Mouse (Mus musculus) cerebellum, postnatal 14 days (tissue): Measurements from ENCODE around the gene Adipor2.
"Not testable (repeated sequence)": the region's sequence is repeated elsewhere in the genome, so short reads cannot be mapped to it uniquely, and the experiment has no call there.

ENCODE experiments used
- DNase-seq, 2 experiments: peaks; one replicate each; pipeline ENCODE4 v3.0.0; 2021; ENCODE audit warnings: mixed read lengths in 2 of 2

The Adipor2 gene

GRCm38 (mm10) chr6:119389089-119389488, 28.4 kb downstream of the Adipor2 start:
- no peak for DNase-seq

- DNase-seq = peak; percentile 96 to 97
Measured at GRCm38 (mm10) chr6:119388650-119389012, 28.9 kb downstream of the Adipor2 start.

GRCm38 (mm10) chr6:119387801-119388649, 29.5 kb downstream of the Adipor2 start:
- DNase-seq = peak; percentile 57

GRCm38 (mm10) chr6:119386821-119387220, 30.7 kb downstream of the Adipor2 start:
- DNase-seq = no peak

GRCm38 (mm10) chr6:119386421-119386820, 31.1 kb downstream of the Adipor2 start:
- DNase-seq = no peak

GRCm38 (mm10) chr6:119385668-119386067, 31.8 kb downstream of the Adipor2 start:
- DNase-seq = no peak

GRCm38 (mm10) chr6:119378631-119379030, 38.9 kb downstream of the Adipor2 start:
- DNase-seq = no peak

- no peak for DNase-seq
Measured at GRCm38 (mm10) chr6:119377613-119378012, 39.9 kb downstream of the Adipor2 start.

GRCm38 (mm10) chr6:119375035-119375434, 42.5 kb downstream of the Adipor2 start:
- DNase-seq = no peak

- no peak for DNase-seq
Measured at GRCm38 (mm10) chr6:119373000-119373705, 44.4 kb downstream of the Adipor2 start.

- no peak for DNase-seq
Measured at GRCm38 (mm10) chr6:119372237-119372636, 45.3 kb downstream of the Adipor2 start.

GRCm38 (mm10) chr6:119371624-119372023, 45.9 kb downstream of the Adipor2 start:
- DNase-seq = no peak

GRCm38 (mm10) chr6:119367382-119367781, 50.1 kb downstream of the Adipor2 start:
- no peak for DNase-seq

- DNase-seq = not testable (repeated sequence)
Measured at GRCm38 (mm10) chr6:119366800-119367199, 50.7 kb downstream of the Adipor2 start.

GRCm38 (mm10) chr6:119363593-119363992, 53.9 kb downstream of the Adipor2 start:
- DNase-seq = no peak

GRCm38 (mm10) chr6:119360925-119361702, 56.4 kb downstream of the Adipor2 start:
- DNase-seq = no peak

- not testable (repeated sequence) for DNase-seq
Measured at GRCm38 (mm10) chr6:119360250-119360649, 57.3 kb downstream of the Adipor2 start.

- DNase-seq = no peak
Measured at GRCm38 (mm10) chr6:119358020-119358571, 59.4 kb downstream of the Adipor2 start.

GRCm38 (mm10) chr6:119352501-119352900, 65.0 kb downstream of the Adipor2 start:
- DNase-seq = no peak

- DNase-seq = no peak
Measured at GRCm38 (mm10) chr6:119351656-119352055, 65.8 kb downstream of the Adipor2 start.

GRCm38 (mm10) chr6:119350703-119351198, 66.8 kb downstream of the Adipor2 start:
- DNase-seq = no peak

GRCm38 (mm10) chr6:119348234-119348633, 69.3 kb downstream of the Adipor2 start:
- DNase-seq = peak; percentile 94 to 98

GRCm38 (mm10) chr6:119347813-119348212, 69.7 kb downstream of the Adipor2 start:
- no peak for DNase-seq
